9 mouse cellular contexts compared by ENCODE assay signal in the genomic region with DNA sequence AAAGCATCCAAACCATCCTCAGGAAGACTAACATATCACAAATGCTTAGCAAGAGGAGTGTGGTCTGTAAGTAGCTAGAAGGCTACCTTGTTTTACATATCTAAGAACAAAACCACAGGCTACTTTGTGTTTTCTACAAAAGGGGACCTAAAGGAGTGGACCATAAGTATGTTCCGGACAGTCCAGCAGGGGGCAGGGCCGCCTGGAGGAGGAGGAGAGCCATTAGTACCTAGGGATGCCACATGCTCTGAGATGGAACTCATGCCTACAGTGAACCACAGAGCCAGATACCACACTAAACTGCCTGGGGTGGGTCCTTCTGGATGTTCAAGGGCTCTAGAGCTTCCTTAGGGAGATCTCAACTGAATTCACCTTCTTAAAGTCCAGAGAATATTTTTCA. TPM values are rescaled to one million over a fixed set of nuclear protein-coding genes. Genes with fewer than 3 reads are reported as not detected.
DNase-seq lines count a peak whose midpoint lies in the region; ATAC-seq and TF ChIP-seq lines count a peak whose summit lies in the region.
"Had no signal": no experiment of that assay in that cellular context is flagged by ENCODE, and none has a peak within 500 bp of the region (broad histone marks: within the 10 kb centered on the region; RNA-seq: fewer than 3 reads in every experiment).

No protein-coding gene starts in this region.

- no peak for TF ChIP-seq EP300 in MEL (IDR thresholded peaks at IDR 0.05; ENCODE audit: low read depth in 1 of 2, low read length in 2 of 2)

- peak; percentile 48 for TF ChIP-seq RAD21 in MEL (IDR thresholded peaks at IDR 0.05; ENCODE audit: low read depth, low read length)

- WGBS in kidney, embryonic 15.5 days, result 48% methylated on average over 2 of the region's 2 CpGs

- H3K79me2 ChIP-seq in MEL (ENCODE audit: control insufficient read depth, insufficient read depth, low read length, poor library complexity), result no peaks in the 10 kb centered on the region

- H3K27ac ChIP-seq in kidney, embryonic 15.5 days, result no peak overlapping the region
- H3K27ac ChIP-seq in MEL (ENCODE audit: control insufficient read depth, low read depth, low read length), result no peak overlapping the region
- H3K27ac ChIP-seq: macrophage had no signal

- no peaks in the 10 kb centered on the region for H3K27me3 ChIP-seq in kidney, embryonic 15.5 days
- no peaks in the 10 kb centered on the region for H3K27me3 ChIP-seq in MEL (ENCODE audit: control insufficient read depth in 1 of 2, insufficient read depth in 2 of 2, low read length in 2 of 2)
- no peaks in the 10 kb centered on the region for H3K27me3 ChIP-seq in splenic B cell, adult 2 months (ENCODE audit: control insufficient read depth, insufficient read depth, low read length, poor library complexity, severe bottlenecking)

- H3K4me1 ChIP-seq in kidney, embryonic 15.5 days, result no peaks in the 10 kb centered on the region
- H3K4me1 ChIP-seq in MEL (ENCODE audit: control insufficient read depth in 1 of 2, insufficient read depth in 2 of 2, low read length in 2 of 2), result no peaks in the 10 kb centered on the region

- H3K9ac ChIP-seq in kidney, embryonic 15.5 days, result no peak overlapping the region
- H3K9ac ChIP-seq in MEL (ENCODE audit: control insufficient read depth, low read depth, low read length, poor library complexity, severe bottlenecking), result no peak overlapping the region

- TF ChIP-seq CTCF in MEL (IDR thresholded peaks at IDR 0.05 in 2 of 3, conservative IDR thresholded peaks at IDR 0.05 in 1 of 3; ENCODE audit: control insufficient read depth in 1 of 3, insufficient read depth in 1 of 3, low read depth in 2 of 3, low read length in 3 of 3, poor library complexity in 1 of 3, severe bottlenecking in 1 of 3), result peak; percentile 36 to 57 (median 51)

- TF ChIP-seq POLR2A in MEL (IDR thresholded peaks at IDR 0.05; ENCODE audit: control insufficient read depth in 1 of 2, insufficient read depth in 1 of 2, low read depth in 1 of 2, low read length in 2 of 2, poor library complexity in 1 of 2), result no peak

- no peaks in the 10 kb centered on the region for H3K9me3 ChIP-seq in kidney, embryonic 15.5 days (replicated peaks)
- no peaks in the 10 kb centered on the region for H3K9me3 ChIP-seq in MEL (replicated peaks; ENCODE audit: insufficient read depth, low read length)

- no peak for ATAC-seq in kidney, embryonic 15.5 days (replicated peaks; ENCODE audit: low FRiP score)

- no peak overlapping the region for H3K4me2 ChIP-seq in kidney, embryonic 15.5 days

- H3K4me3 ChIP-seq in kidney, embryonic 15.5 days (replicated peaks), result no peak overlapping the region
- no peak overlapping the region for H3K4me3 ChIP-seq in MEL (ENCODE audit: control insufficient read depth in 1 of 2, insufficient read depth in 1 of 2, low read depth in 2 of 2, low read length in 2 of 2)

- DNase-seq in kidney, adult 11 months, result peak; percentile 40
- peak; percentile 43 for DNase-seq in MEL (ENCODE audit: low read depth, low spot score)
- DNase-seq in embryo, embryonic 10.5 days (ENCODE audit: low spot score), result peak; percentile 53
- DNase-seq in kidney, postnatal 4 days, result peak; percentile 71 to 76
- peak; percentile 55 for DNase-seq in splenic B cell, adult 2 months (ENCODE audit: low read depth, low spot score)
- no peak for DNase-seq in cerebellum, postnatal 4 days (ENCODE audit: low spot score in 2 of 2)
- DNase-seq in cerebellum, adult 9-11 months, result no peak

- H3K36me3 ChIP-seq in kidney, embryonic 15.5 days, result peaks cover 59% of the 10 kb centered on the region
- H3K36me3 ChIP-seq in MEL (ENCODE audit: control insufficient read depth in 1 of 2, insufficient read depth in 2 of 2, low read length in 2 of 2), result peaks cover 0 to 7% of the 10 kb centered on the region in 2 experiments; a peak in 2 of 4 replicates
- H3K36me3 ChIP-seq in splenic B cell, adult 2 months (ENCODE audit: control insufficient read depth, insufficient read depth, low read length, poor library complexity, severe bottlenecking), result 0 out of 2 replicates have a peak, but pooled peaks cover 1% of the 10 kb centered on the region

TF ChIP-seq in MEL, 35 proteins besides CTCF, POLR2A, EP300 and RAD21:
- TF ChIP-seq SMC3 (IDR thresholded peaks at IDR 0.05; ENCODE audit: low read depth, low read length) (peak; percentile 50), HCFC1 (IDR thresholded peaks at IDR 0.05; ENCODE audit: low read depth, low read length) (no peak), USF2 (IDR thresholded peaks at IDR 0.05; ENCODE audit: borderline replicate concordance in 1 of 2, insufficient read depth in 1 of 2, low read depth in 1 of 2, low read length in 2 of 2) (no peak), NRF1 (IDR thresholded peaks at IDR 0.05; ENCODE audit: insufficient read depth, low read depth, low read length, poor library complexity, severe bottlenecking) (no peak), ZC3H11A (IDR thresholded peaks at IDR 0.05; ENCODE audit: low read depth, low read length) (peak; percentile 37), MAFK (IDR thresholded peaks at IDR 0.05; ENCODE audit: borderline replicate concordance, low read depth, low read length) (no peak), MAX (IDR thresholded peaks at IDR 0.05; ENCODE audit: low read length) (no peak), UBTF (IDR thresholded peaks at IDR 0.05; ENCODE audit: borderline replicate concordance, insufficient read depth, low read depth, low read length) (no peak), GATA1 (IDR thresholded peaks at IDR 0.05; ENCODE audit: low read depth, low read length) (no peak)
TF ChIP-seq in MEL: peak in this region for 2.

RNA-seq across cellular contexts. Expression of gene Coq6, which starts 14.3 kb away (rescaled TPM):
- polyA plus RNA-seq in kidney, embryonic 15.5 days (2015; fragmentation: Nextera tagmentation; extraction: Ambion mirVana), result 50.2 and 53.3 TPM in 2 replicates
- 33.4 and 35.2 TPM in 2 replicates for total RNA-seq in MEL (2012; rRNA removed)
- polyA plus RNA-seq in MEL (2012; ENCODE audit: insufficient read depth in 1 of 2, insufficient read length in 2 of 2, low read depth in 1 of 2, low replicate concordance in 2 of 2, missing spikeins in 1 of 2), result 10 to 100 TPM in 1 of 2 experiments, not detected in 1; 47.1 TPM

RNA-seq across cellular contexts. Expression of gene Fam161b, which starts 14.4 kb away (rescaled TPM):
- polyA plus RNA-seq in kidney, embryonic 15.5 days (2015; fragmentation: Nextera tagmentation; extraction: Ambion mirVana), result 3.7 and 4.2 TPM in 2 replicates
- total RNA-seq in MEL (2012; rRNA removed), result 0.46 and 0.85 TPM in 2 replicates
- 1 to 10 TPM in 1 of 2 experiments, not detected in 1; 1.1 TPM for polyA plus RNA-seq in MEL (2012; ENCODE audit: insufficient read depth in 1 of 2, insufficient read length in 2 of 2, low read depth in 1 of 2, low replicate concordance in 2 of 2, missing spikeins in 1 of 2)

RNA-seq across cellular contexts. Expression of gene Zfp410, which starts 30.5 kb away (rescaled TPM):
- 77.8 and 79.4 TPM in 2 replicates for polyA plus RNA-seq in kidney, embryonic 15.5 days (2015; fragmentation: Nextera tagmentation; extraction: Ambion mirVana)
- 45.5 and 45.7 TPM in 2 replicates for total RNA-seq in MEL (2012; rRNA removed)
- polyA plus RNA-seq in MEL (2012; ENCODE audit: insufficient read depth in 1 of 2, insufficient read length in 2 of 2, low read depth in 1 of 2, low replicate concordance in 2 of 2, missing spikeins in 1 of 2), result 100 to 1,000 TPM; 182 to 189 TPM

Comparison
In these comparisons a context has a peak if more than half of its experiments do, and no peak if none do; other contexts are left out.
1. DNase-seq: peak in kidney, adult 11 months (single experiment), MEL (single experiment), embryo, embryonic 10.5 days (single experiment), kidney, postnatal 4 days (2 of 2) and splenic B cell, adult 2 months (single experiment); none in cerebellum, postnatal 4 days (0 of 2) and cerebellum, adult 9-11 months (single experiment).